Mouse (Mus musculus) limb, embryonic 14.5 days (tissue): ENCODE results near the gene Cadm1. TPM values are rescaled to one million over a fixed set of nuclear protein-coding genes. Genes with fewer than 3 reads are reported as not detected.

Experiments
- ATAC-seq: fragments of 200-750 bp; cut with Nextera tagmentation; 2 replicates; pipeline ENCODE4 v1.8.0; 2017; ENCODE audit warnings: low read depth, moderate number of reproducible peaks, moderate TSS enrichment; ENCODE audit not compliant: low FRiP score
- DNase-seq: peaks from one replicate; pipeline ENCODE4 v3.0.0-alpha.2; 2015; ENCODE audit warnings: low spot score
- H3K27ac ChIP-seq: fragments of 300-500 bp; sonication (generic); replicated peaks from 2 replicates; pipeline ENCODE4 v1.5.1; 2014; ENCODE audit warnings: low read depth, mild to moderate bottlenecking, low read length, moderate library complexity, mixed read lengths
- H3K27me3 ChIP-seq: fragments of 300-500 bp; sonication (generic); 2 replicates; pipeline ENCODE4 v1.6.1; 2014; ENCODE audit warnings: low read length, mixed read lengths; ENCODE audit not compliant: control insufficient read depth, insufficient read depth
- H3K36me3 ChIP-seq: fragments of 300-500 bp; sonication (generic); 2 replicates; pipeline ENCODE4 v1.6.1; 2014; ENCODE audit warnings: mild to moderate bottlenecking, low read length, moderate library complexity, mixed read lengths; ENCODE audit not compliant: control insufficient read depth, insufficient read depth
- H3K4me1 ChIP-seq: fragments of 300-500 bp; sonication (generic); 2 replicates; pipeline ENCODE4 v1.6.1; 2014; ENCODE audit warnings: antibody characterized with exemption, low read length, mixed read lengths; ENCODE audit not compliant: control insufficient read depth, insufficient read depth
- H3K4me2 ChIP-seq: fragments of 300-500 bp; sonication (generic); replicated peaks from 2 replicates; pipeline ENCODE4 v1.6.1; 2014; ENCODE audit warnings: low read depth, mild to moderate bottlenecking, low read length, moderate library complexity; ENCODE audit not compliant: severe bottlenecking
- H3K4me3 ChIP-seq: fragments of 300-500 bp; sonication (generic); replicated peaks from 2 replicates; pipeline ENCODE4 v1.5.1; 2014; ENCODE audit warnings: low read length
- H3K9ac ChIP-seq: fragments of 300-500 bp; sonication (generic); 2 replicates; pipeline ENCODE4 v1.6.1; 2014; ENCODE audit warnings: mild to moderate bottlenecking, low read depth, low read length, moderate library complexity; ENCODE audit not compliant: severe bottlenecking
- H3K9me3 ChIP-seq: fragments of 300-500 bp; sonication (generic); 2 replicates; pipeline ENCODE4 v1.6.1; 2016; ENCODE audit warnings: low read length; ENCODE audit not compliant: control insufficient read depth
- POLR2A ChIP-seq: fragments of 200-500 bp; IDR thresholded peaks from 2 replicates; pipeline ENCODE4 v1.8.0; 2012; ENCODE audit warnings: inconsistent platforms, mild to moderate bottlenecking, moderate library complexity, borderline replicate concordance; ENCODE audit not compliant: insufficient read depth, insufficient read length; ENCODE audit errors: extremely low read depth
- WGBS: fragments of 180-500 bp; shearing (Covaris S2); extraction: QIAGEN DNeasy Blood & Tissue Kit; methylation state at CpG from one replicate; pipeline ENCODE4 v1.1.7; 2014; 5-methylcytosine and 5-hydroxymethylcytosine counted together
- polyA plus RNA-seq, 2 experiments: library from polyadenylated mRNA; depleted of rRNA in 1 of 2; stranded (reverse) in 1 of 2; unstranded in 1 of 2; fragments of >200 nt; fragmentation: Nextera tagmentation in 1 of 2; extraction: Ambion mirVana in 1 of 2; gene quantifications; 2 replicates each; pipeline versions ENCODE4 v1.2.1 to v1.2.3; 2012 to 2014

Gene Cadm1
- polyA plus RNA-seq, 2 experiments: 15.4 to 37.5 TPM

DNA sequence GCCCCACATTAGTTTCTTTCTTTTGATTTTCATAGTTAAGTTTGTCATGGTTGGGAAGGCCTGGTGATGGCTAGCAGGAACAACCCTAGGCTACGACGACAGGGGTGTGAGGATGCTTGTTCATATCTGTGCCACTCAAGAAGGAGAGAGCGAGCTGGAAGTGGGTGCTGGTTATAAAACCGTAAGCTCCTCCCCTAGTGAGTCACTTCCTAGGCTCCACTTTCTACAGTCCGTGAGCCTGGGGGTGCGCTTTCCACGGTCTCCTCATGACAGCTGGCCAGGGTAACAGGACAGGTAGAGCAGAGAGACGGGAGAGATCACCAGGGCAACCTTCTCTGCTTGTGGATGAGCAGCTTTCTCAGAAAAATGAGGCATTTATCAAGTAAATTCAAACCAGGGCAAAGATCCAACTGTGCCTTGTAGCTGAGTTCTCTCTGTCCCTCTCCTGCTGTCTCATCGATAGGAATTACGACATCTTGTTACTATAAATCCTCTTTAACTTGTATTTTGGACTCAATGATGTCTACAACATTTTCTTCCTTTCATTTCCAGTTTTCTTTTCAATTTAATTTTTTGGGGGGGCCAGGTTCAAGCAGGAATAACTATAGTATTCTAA is 23.1 kb downstream of the Cadm1 start:
- DNase-seq (no peak), ATAC-seq (no peak)
- WGBS: 90% methylated on average over 10 of the region's 10 CpGs
- H3K9ac ChIP-seq: no peak overlapping the region
- H3K27ac ChIP-seq: no peak overlapping the region
- no peak overlapping the region for H3K4me3 ChIP-seq
- H3K4me1 ChIP-seq: peaks cover 15% of the 10 kb centered on the region
- H3K9me3 ChIP-seq: no peaks in the 10 kb centered on the region
- no peaks in the 10 kb centered on the region for H3K27me3 ChIP-seq
- H3K36me3 ChIP-seq: no peaks in the 10 kb centered on the region
- no peak overlapping the region for H3K4me2 ChIP-seq
- no peak for TF ChIP-seq POLR2A

DNA sequence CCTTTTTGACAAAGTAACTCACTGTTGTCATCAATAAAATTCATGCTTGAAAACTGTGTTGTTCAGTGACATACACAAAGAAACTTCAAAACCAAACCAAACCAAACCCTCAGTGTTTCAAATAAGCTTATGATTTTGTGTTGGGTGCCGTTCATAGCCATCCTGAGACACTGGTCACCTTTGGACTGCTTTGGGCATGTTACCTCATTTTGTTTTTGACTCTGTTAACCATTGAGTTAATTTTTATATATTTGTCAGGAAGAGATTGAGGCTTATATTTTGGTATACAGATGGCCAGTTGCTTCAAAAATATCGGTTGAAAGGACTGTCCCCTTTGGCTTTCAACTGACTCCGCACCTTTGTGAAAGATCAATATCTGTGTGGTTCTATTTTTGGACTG is 30.8 kb downstream of the Cadm1 start:
- no peak overlapping the region for H3K9ac ChIP-seq
- H3K4me2 ChIP-seq: no peak overlapping the region
- H3K27ac ChIP-seq: no peak overlapping the region
- ATAC-seq (no peak), DNase-seq (no peak)
- 92% methylated on average over 3 of the region's 3 CpGs for WGBS
- peaks cover 15% of the 10 kb centered on the region for H3K4me1 ChIP-seq
- no peak overlapping the region for H3K4me3 ChIP-seq
- H3K36me3 ChIP-seq: no peaks in the 10 kb centered on the region
- no peaks in the 10 kb centered on the region for H3K27me3 ChIP-seq
- H3K9me3 ChIP-seq: no peaks in the 10 kb centered on the region
- no peak for TF ChIP-seq POLR2A

DNA sequence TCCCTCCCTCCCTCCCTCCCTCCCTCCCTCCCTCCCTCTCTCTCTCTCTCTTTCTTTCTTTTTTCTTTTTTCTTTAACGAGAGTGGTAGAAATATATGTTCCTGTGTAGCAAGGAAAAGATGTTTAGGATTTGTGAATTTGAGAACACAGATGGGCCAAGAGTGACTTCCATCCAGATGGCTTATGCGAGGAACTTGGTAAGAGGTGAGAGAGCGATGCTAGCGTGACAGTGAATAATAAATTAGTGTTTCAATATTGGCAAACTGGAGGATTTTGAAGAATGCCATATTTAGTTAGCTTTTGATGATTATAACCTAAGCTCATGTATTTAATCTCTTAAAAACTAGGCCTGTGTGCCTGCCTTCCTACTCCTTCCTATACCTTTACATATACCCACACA is 31.6 kb downstream of the Cadm1 start:
- no peaks in the 10 kb centered on the region for H3K9me3 ChIP-seq
- no peak for ATAC-seq
- H3K4me3 ChIP-seq: no peak overlapping the region
- H3K36me3 ChIP-seq: no peaks in the 10 kb centered on the region
- H3K9ac ChIP-seq: no peak overlapping the region
- WGBS: 80% methylated on average over 4 of the region's 4 CpGs
- H3K27ac ChIP-seq: no peak overlapping the region
- no peak for TF ChIP-seq POLR2A
- H3K27me3 ChIP-seq: no peaks in the 10 kb centered on the region
- H3K4me1 ChIP-seq: peaks cover 10% of the 10 kb centered on the region
- DNase-seq: no peak
- no peak overlapping the region for H3K4me2 ChIP-seq

DNA sequence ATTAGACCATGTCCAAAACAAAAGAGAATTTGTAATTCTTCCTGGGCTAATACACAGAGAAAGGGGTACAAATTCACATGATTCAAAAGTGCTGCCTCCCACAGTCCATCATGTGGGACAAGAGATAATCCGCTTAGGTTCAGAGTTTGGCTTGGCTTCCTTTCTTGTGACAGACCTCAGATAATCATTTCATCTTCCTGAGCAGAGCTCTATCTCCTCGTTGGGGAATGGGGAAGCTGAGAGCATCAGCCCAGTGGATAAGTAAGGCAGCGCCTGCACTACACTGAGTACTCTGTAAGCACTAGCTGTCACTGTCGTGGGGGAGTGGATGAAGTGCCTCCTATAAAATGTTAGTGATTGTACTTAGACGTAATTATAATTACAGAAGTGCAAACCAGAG is 35.1 kb downstream of the Cadm1 start:
- Histone ChIP-seq H3K36me3 (no peaks in the 10 kb centered on the region), H3K27ac (no peak overlapping the region), H3K9ac (no peak overlapping the region), H3K4me1 (no peaks in the 10 kb centered on the region), H3K9me3 (no peaks in the 10 kb centered on the region), H3K4me3 (no peak overlapping the region), H3K27me3 (peaks cover 5% of the 10 kb centered on the region; the same call in 1 of the 2 replicates), H3K4me2 (no peak overlapping the region)
- no peak for TF ChIP-seq POLR2A
- 66% methylated on average over 5 of the region's 5 CpGs for WGBS
- ATAC-seq: no peak
- DNase-seq: no peak

DNA sequence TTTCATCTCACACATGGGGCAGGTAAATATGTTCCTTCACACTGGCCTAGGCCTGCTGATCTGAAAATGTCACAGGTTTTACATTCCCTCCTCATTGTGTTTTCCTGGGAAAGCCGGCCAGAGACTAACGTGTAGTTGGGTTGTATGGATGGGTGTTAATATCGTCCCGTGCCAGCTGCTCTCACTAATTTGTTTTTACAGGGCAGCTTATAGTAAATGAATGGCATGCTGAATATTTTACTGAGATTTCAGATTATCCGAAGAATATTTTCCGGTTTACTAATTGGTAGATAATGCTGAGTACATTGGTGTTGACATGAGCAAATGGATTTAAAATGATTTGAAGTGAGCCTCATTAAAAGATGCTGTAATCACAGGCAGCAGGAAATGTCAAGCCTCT is 37.9 kb downstream of the Cadm1 start:
- H3K9ac ChIP-seq: no peak overlapping the region
- DNase-seq (no peak), ATAC-seq (no peak)
- no peak overlapping the region for H3K4me3 ChIP-seq
- 61% methylated on average over 6 of the region's 6 CpGs for WGBS
- H3K9me3 ChIP-seq: no peaks in the 10 kb centered on the region
- peaks cover 5% of the 10 kb centered on the region; the same call in 1 of the 2 replicates for H3K27me3 ChIP-seq
- peaks cover 4% of the 10 kb centered on the region; the same call in 1 of the 2 replicates for H3K4me1 ChIP-seq
- no peak for TF ChIP-seq POLR2A
- H3K36me3 ChIP-seq: no peaks in the 10 kb centered on the region
- no peak overlapping the region for H3K27ac ChIP-seq
- H3K4me2 ChIP-seq: no peak overlapping the region
